Mouse (Mus musculus) midbrain, embryonic 16.5 days (tissue): Measurements from ENCODE around the gene Loxl1. TPM values are rescaled to one million over a fixed set of nuclear protein-coding genes. Genes with fewer than 3 reads are reported as not detected.

Experiments used
- ATAC-seq: fragments of 200-750 bp; cut with Nextera tagmentation; 2 replicates; pipeline ENCODE4 v1.8.0; 2017; ENCODE audit warnings: moderate TSS enrichment
- H3K27ac ChIP-seq: fragments of 300-500 bp; sonication (generic); 2 replicates; pipeline ENCODE4 v1.5.1; 2014; ENCODE audit warnings: mild to moderate bottlenecking, low read length, mixed read lengths
- H3K27me3 ChIP-seq: fragments of 300-500 bp; sonication (generic); 2 replicates; pipeline ENCODE4 v1.6.1; 2014; ENCODE audit warnings: low read depth, low read length, mixed read lengths; ENCODE audit not compliant: control insufficient read depth, insufficient read depth
- H3K36me3 ChIP-seq: fragments of 300-500 bp; sonication (generic); 2 replicates; pipeline ENCODE4 v1.6.1; 2014; ENCODE audit warnings: mild to moderate bottlenecking, low read length, moderate library complexity, mixed read lengths; ENCODE audit not compliant: control insufficient read depth, insufficient read depth
- H3K4me1 ChIP-seq: fragments of 300-500 bp; sonication (generic); 2 replicates; pipeline ENCODE4 v1.6.1; 2014; ENCODE audit warnings: mild to moderate bottlenecking, low read length, mixed read lengths; ENCODE audit not compliant: control insufficient read depth, insufficient read depth
- H3K4me2 ChIP-seq: fragments of 300-500 bp; sonication (generic); 2 replicates; pipeline ENCODE4 v1.6.1; 2014; ENCODE audit warnings: mild to moderate bottlenecking, low read length, mixed read lengths
- H3K4me3 ChIP-seq: fragments of 300-500 bp; sonication (generic); 2 replicates; pipeline ENCODE4 v1.5.1; 2014; ENCODE audit warnings: low read depth, mild to moderate bottlenecking, low read length, moderate library complexity, mixed read lengths
- H3K9ac ChIP-seq: fragments of 300-500 bp; sonication (generic); 2 replicates; pipeline ENCODE4 v1.6.1; 2014; ENCODE audit warnings: low read depth, low read length, mixed read lengths
- H3K9me3 ChIP-seq: fragments of 300-500 bp; sonication (generic); replicated peaks from 2 replicates; pipeline ENCODE4 v1.6.1; 2014; ENCODE audit warnings: mild to moderate bottlenecking, low read length, mixed read lengths; ENCODE audit not compliant: control insufficient read depth, poor library complexity, severe bottlenecking
- WGBS: fragments of 180-500 bp; shearing (Covaris S2); extraction: QIAGEN DNeasy Blood & Tissue Kit; methylation state at CpG from one replicate; pipeline ENCODE4 v1.1.7; 2014; 5-methylcytosine and 5-hydroxymethylcytosine counted together
- polyA plus RNA-seq: library from polyadenylated mRNA; unstranded; fragments of >200 nt; fragmentation: Nextera tagmentation; extraction: Ambion mirVana; gene quantifications from 2 replicates; pipeline ENCODE4 v1.2.1, GENCODE M21; 2015

Gene Loxl1
- polyA plus RNA-seq, 1 experiment from 2014 or later = 4.8 TPM

DNA sequence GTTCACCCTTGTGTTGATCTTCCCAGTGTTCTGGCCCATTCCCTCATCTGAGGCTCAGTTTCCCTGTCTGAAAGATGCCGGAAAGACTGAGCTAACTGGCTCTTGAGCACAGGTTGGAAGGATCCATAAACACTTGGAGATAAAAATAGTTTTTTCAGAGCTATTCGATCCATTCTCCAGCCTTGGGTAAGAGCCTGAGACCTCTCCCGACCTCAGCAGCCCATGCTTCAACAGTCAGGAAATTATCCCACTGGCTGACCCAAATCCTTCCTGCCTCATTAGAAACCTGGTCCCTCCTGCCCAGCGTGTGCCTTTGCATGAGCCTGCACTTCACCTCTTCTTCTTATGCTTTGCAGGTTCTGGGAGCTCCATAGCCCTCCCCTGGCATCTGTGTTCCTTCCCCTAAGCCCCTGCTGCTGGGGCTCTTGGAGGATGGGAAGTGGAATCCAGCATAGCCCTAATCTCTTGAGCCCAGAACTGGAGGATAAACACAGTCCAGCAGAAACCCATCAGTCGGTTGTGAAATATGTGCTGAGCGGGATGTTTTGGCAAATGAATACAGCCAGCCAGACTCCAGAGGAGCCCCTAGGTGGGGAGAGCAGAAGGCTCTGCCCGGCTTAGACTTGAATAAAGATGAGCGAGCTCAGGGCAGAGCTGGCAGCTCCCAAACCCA is 9.3 kb downstream of the Loxl1 start:
- H3K4me1 ChIP-seq = peaks cover 9% of the 10 kb centered on the region; the same call in 1 of the 2 replicates
- H3K27ac ChIP-seq = no peak overlapping the region
- no peak for ATAC-seq
- WGBS = 50% methylated on average over 8 of the region's 8 CpGs
- no peaks in the 10 kb centered on the region for H3K9me3 ChIP-seq
- no peak overlapping the region for H3K4me2 ChIP-seq
- no peak overlapping the region for H3K4me3 ChIP-seq
- H3K36me3 ChIP-seq = no peaks in the 10 kb centered on the region
- no peak overlapping the region for H3K9ac ChIP-seq
- H3K27me3 ChIP-seq = no peaks in the 10 kb centered on the region

DNA sequence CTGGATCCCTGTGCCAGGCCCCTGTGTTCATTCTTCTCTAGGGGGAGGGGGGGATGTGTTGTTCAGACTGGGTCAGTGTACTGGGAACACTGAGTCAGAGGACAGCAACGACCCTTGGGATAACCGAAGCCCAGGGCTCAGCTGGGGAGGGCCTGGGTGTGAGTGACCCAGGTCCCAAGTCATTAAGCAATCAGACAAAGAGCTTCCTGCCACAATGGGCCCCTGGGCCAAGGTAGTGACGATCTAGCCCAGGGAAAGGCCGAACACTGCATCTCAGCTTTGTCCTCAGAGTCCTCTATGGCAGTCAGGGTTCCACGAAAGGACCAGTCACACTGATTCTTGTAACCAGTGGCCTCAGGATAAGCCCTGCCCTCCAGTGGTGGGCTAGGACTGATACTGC is 9.9 kb downstream of the Loxl1 start:
- 67% methylated on average over 5 of the region's 5 CpGs for WGBS
- ATAC-seq = no peak

DNA sequence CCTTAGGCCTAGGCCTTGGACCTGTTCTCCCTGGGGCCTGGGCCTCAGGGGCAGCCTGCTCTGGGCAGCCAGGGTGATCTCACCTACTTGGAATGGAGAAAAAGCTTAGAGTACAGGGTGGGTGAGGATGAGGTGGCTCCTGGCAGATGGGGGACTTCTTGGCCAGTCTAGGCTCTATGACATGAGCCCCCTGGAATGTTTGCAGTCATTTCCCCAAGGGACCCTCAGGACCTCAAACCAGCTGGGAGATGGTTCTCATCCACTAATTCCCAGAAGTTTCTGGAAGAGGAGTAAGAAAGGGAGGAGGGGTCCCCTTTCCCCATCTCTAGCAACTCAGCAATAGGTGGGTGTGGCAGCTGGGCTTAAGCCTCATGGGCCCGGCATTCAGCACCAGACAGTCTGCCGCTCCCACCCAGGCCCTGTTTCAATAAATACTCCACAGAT is 13.6 kb downstream of the Loxl1 start:
- Histone ChIP-seq H3K27me3 (no peaks in the 10 kb centered on the region), H3K4me3 (no peak overlapping the region), H3K4me1 (peaks cover 6% of the 10 kb centered on the region; the same call in 1 of the 2 replicates), H3K36me3 (no peaks in the 10 kb centered on the region), H3K27ac (no peak overlapping the region), H3K4me2 (no peak overlapping the region), H3K9ac (no peak overlapping the region), H3K9me3 (no peaks in the 10 kb centered on the region)
- ATAC-seq = no peak
- 46% methylated on average over 2 of the region's 2 CpGs for WGBS

More for the DNA sequence above, 9.9 kb downstream of the Loxl1 start:
- peaks cover 9% of the 10 kb centered on the region; the same call in 1 of the 2 replicates for H3K4me1 ChIP-seq
- no peaks in the 10 kb centered on the region for H3K9me3 ChIP-seq
- no peaks in the 10 kb centered on the region for H3K27me3 ChIP-seq
- H3K4me3 ChIP-seq = no peak overlapping the region
- H3K36me3 ChIP-seq = no peaks in the 10 kb centered on the region
- no peak overlapping the region for H3K27ac ChIP-seq
- no peak overlapping the region for H3K4me2 ChIP-seq
- H3K9ac ChIP-seq = no peak overlapping the region

DNA sequence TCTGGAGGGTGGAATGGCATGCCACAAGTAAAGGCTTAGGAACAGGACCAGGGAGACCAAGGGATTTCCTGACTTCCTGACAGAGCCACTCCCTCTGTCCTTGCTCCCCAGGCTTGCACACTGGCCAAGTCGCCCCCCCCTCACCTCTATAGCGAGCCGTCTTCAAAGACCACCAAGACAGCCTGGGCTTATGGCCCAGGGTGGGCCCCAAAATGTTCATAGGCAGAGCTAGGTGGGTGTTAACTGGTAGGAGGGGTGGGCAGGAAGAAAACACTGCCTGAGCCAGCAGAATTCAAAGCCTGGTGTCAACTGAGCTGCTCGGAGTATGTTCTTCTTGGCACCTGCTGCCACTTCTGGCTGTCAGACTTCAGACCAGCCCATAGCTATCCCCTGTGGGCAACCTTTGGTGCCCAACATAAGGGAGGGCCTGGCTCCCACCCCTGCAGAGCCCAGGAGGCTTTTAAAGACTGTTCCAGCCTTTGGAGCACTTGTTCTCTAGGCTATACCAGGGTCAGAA is 15.0 kb downstream of the Loxl1 start:
- H3K27ac ChIP-seq = no peak overlapping the region
- H3K4me3 ChIP-seq = no peak overlapping the region
- no peak overlapping the region for H3K9ac ChIP-seq
- H3K4me2 ChIP-seq = no peak overlapping the region
- no peaks in the 10 kb centered on the region for H3K9me3 ChIP-seq
- WGBS = 77% methylated on average over 4 of the region's 4 CpGs
- no peaks in the 10 kb centered on the region for H3K27me3 ChIP-seq
- ATAC-seq = no peak
- H3K36me3 ChIP-seq = no peaks in the 10 kb centered on the region
- no peaks in the 10 kb centered on the region for H3K4me1 ChIP-seq

DNA sequence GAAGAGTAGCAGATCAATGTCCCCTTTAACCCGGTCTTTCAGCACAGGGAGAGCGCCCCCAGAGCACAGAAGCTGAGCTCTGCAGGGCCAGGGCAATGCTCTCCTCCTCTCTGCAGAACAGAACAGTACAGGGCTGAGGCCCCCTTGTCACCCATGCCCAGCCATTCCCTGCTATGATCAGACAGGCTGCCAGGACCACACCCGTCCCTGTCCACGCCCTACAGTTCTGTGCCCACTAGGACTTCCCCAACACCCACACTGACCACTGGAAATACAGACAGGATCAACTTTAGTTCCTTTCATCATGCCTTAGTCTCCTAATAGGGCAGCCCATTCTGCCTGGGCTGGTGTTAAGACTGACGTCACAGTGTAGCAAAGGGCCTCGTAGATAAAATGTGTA is 15.9 kb downstream of the Loxl1 start:
- WGBS = 93% methylated on average over 6 of the region's 6 CpGs
- H3K36me3 ChIP-seq = no peaks in the 10 kb centered on the region
- no peak overlapping the region for H3K9ac ChIP-seq
- no peak for ATAC-seq
- H3K4me2 ChIP-seq = no peak overlapping the region
- no peak overlapping the region for H3K27ac ChIP-seq
- H3K27me3 ChIP-seq = no peaks in the 10 kb centered on the region
- H3K4me1 ChIP-seq = no peaks in the 10 kb centered on the region
- no peaks in the 10 kb centered on the region for H3K9me3 ChIP-seq
- no peak overlapping the region for H3K4me3 ChIP-seq

DNA sequence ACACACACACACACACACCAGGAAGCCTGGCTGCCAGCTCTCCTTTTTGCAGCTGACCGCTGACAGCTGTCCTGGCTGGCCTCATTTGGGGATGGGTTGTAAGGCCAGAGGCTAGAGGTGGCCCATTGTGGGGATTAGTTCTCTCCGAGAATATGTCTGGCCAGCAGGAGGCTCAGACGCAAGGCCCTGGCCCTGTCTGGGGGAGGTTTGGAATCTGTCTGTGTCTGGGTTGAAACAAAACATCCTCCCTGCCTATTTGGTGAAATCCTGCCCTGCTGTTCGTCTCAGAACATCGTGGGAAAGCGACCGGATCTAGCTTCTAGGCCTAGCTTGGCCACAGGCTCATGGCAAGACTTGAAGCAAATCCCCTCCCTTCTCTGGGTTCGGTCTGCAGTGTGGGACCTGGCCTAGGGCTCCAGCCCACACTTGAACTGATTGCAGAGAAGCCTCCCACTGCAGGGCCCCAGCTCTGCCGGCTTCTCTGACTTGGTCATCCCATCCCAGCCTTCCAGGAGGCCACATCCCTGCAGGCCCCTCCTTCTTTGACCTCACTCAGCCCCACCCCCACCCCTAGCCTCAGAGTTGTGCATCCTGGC is 17.1 kb downstream of the Loxl1 start:
- ATAC-seq = no peak
- 0 out of 2 replicates have a peak overlapping the region, but pooled peaks have one; percentile 18 for H3K27ac ChIP-seq
- H3K4me2 ChIP-seq = no peak overlapping the region
- no peaks in the 10 kb centered on the region for H3K36me3 ChIP-seq
- H3K9ac ChIP-seq = no peak overlapping the region
- no peak overlapping the region for H3K4me3 ChIP-seq
- H3K27me3 ChIP-seq = no peaks in the 10 kb centered on the region
- no peaks in the 10 kb centered on the region for H3K4me1 ChIP-seq
- 18% methylated on average over 9 of the region's 9 CpGs for WGBS
- no peaks in the 10 kb centered on the region for H3K9me3 ChIP-seq

DNA sequence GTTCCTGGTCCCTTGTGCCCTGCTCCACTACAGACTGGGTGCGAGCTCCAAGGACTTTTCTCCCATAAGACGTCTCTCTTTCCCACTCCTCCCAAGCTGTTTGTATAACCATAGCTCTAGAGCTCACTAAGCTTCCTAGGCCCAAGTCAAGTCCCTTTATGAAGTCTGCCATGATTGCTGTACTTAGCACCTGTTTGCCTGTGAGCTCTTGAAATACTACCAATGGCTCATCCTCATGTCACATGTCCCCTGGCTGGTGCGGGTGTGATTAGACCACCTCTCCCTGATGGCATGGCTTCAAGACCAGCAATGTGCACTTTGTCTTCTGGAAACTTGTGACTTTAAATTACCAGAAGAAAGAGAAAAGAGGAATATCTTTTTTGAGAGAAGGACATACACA is 17.6 kb downstream of the Loxl1 start:
- ATAC-seq = no peak
- no peaks in the 10 kb centered on the region for H3K36me3 ChIP-seq
- no peak overlapping the region for H3K9ac ChIP-seq
- WGBS = 79% methylated on average over 3 of the region's 3 CpGs
- H3K4me2 ChIP-seq = no peak overlapping the region
- no peaks in the 10 kb centered on the region for H3K4me1 ChIP-seq
- H3K27me3 ChIP-seq = no peaks in the 10 kb centered on the region
- no peak overlapping the region for H3K27ac ChIP-seq
- H3K9me3 ChIP-seq = no peaks in the 10 kb centered on the region
- no peak overlapping the region for H3K4me3 ChIP-seq

DNA sequence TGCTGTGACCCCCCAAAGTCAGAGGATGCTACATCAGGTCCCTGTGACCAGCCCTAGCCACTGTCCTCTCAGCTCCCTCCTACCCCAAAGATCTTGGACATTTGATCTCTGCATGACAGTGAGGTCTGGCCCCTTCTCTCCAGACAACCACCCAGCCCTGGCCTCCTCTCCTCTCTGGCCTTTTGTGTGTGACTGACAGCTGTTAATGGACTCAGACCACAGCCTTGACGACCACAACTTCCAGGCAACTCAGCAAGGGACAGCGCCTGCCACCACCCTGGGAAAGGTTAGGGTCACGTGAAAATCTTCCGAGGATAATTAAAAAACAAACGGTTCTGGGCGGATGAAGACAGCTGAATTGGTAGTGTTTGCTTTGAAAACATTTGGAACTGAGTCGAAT is 18.5 kb downstream of the Loxl1 start:
- 40% methylated on average over 7 of the region's 7 CpGs for WGBS
- no peak for ATAC-seq

DNA sequence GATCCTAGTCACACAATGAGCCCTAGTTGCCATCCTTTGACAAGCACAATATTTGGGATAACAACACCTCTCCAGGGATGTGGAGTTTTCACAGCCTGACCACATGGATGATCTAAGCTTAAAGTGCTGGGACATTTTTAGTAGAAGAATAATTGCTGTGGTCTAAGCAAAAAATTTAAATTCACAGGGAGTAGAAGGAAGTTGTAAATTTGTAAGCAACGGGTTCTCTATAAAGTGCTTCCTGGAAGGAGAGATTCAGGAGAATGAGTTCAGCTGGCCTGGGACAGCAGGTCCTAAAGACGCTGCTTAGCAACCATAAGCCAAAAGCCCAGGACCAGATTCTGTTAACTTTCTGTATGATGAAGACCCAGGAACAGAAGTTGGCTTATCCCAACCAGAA is 23.1 kb downstream of the Loxl1 start:
- no peak overlapping the region for H3K4me3 ChIP-seq
- WGBS = 80% methylated on average over 2 of the region's 2 CpGs
- no peak for ATAC-seq
- no peak overlapping the region for H3K4me2 ChIP-seq
- H3K27ac ChIP-seq = no peak overlapping the region
- H3K9me3 ChIP-seq = no peaks in the 10 kb centered on the region
- no peaks in the 10 kb centered on the region for H3K4me1 ChIP-seq
- H3K9ac ChIP-seq = no peak overlapping the region
- no peaks in the 10 kb centered on the region for H3K36me3 ChIP-seq
- no peaks in the 10 kb centered on the region for H3K27me3 ChIP-seq

More for the DNA sequence above, 18.5 kb downstream of the Loxl1 start:
- Histone ChIP-seq H3K27me3 (no peaks in the 10 kb centered on the region), H3K9ac (no peak overlapping the region), H3K4me2 (no peak overlapping the region), H3K27ac (no peak overlapping the region), H3K4me1 (no peaks in the 10 kb centered on the region), H3K9me3 (no peaks in the 10 kb centered on the region), H3K4me3 (no peak overlapping the region), H3K36me3 (no peaks in the 10 kb centered on the region)
